Mouse (Mus musculus): ENCODE measurements around the gene Ankrd66. TPM values are rescaled to one million over a fixed set of nuclear protein-coding genes. Genes with fewer than 3 reads are reported as not detected.
A peak's percentile ranks its signal among the peaks of the same experiment; 100 is the strongest.

Gene Ankrd66
- polyA plus RNA-seq (2015; fragmentation: Nextera tagmentation; extraction: Ambion mirVana), result not detected in 2 replicates

GRCm38 (mm10) chr17:43543539-43543938, at the start of gene Ankrd66:
TSS of gene Ankrd66 (minus strand) at chr17:43543639.
- Histone ChIP-seq H3K9ac (no peak within 1 kb of the TSS), H3K36me3 (no peaks in the 10 kb centered on the region), H3K4me1 (replicated peaks) (no peaks in the 10 kb centered on the region), H3K27ac (no peak within 1 kb of the TSS), H3K4me3 (no peak within 1 kb of the TSS), H3K4me2 (no peak within 1 kb of the TSS), H3K27me3 (no peaks in the 10 kb centered on the region), H3K9me3 (replicated peaks) (no peaks in the 10 kb centered on the region)
- no peak for ATAC-seq (replicated peaks; ENCODE audit: insufficient number of reproducible peaks, insufficient read depth, low FRiP score, low read depth)
- WGBS, result 13% methylated on average over 1 of the region's 1 CpGs

- Histone ChIP-seq H3K9ac (no peak overlapping the region), H3K9me3 (replicated peaks) (no peaks in the 10 kb centered on the region), H3K4me3 (no peak overlapping the region), H3K36me3 (no peaks in the 10 kb centered on the region), H3K4me1 (replicated peaks) (no peaks in the 10 kb centered on the region), H3K27me3 (no peaks in the 10 kb centered on the region), H3K4me2 (no peak overlapping the region), H3K27ac (no peak overlapping the region)
- no peak for ATAC-seq (replicated peaks; ENCODE audit: insufficient number of reproducible peaks, insufficient read depth, low FRiP score, low read depth)
- WGBS, result 79% methylated on average over 21 of the region's 21 CpGs
Measured at GRCm38 (mm10) chr17:43592296-43593291, 49.2 kb upstream of the Ankrd66 start.

- no peaks in the 10 kb centered on the region for H3K36me3 ChIP-seq
- no peak overlapping the region for H3K9ac ChIP-seq
- no peaks in the 10 kb centered on the region for H3K4me1 ChIP-seq (replicated peaks)
- 87% methylated on average over 5 of the region's 5 CpGs for WGBS
- H3K9me3 ChIP-seq (replicated peaks), result no peaks in the 10 kb centered on the region
- ATAC-seq (replicated peaks; ENCODE audit: insufficient number of reproducible peaks, insufficient read depth, low FRiP score, low read depth), result no peak
- H3K27me3 ChIP-seq, result no peaks in the 10 kb centered on the region
- no peak overlapping the region for H3K4me3 ChIP-seq
- H3K27ac ChIP-seq, result no peak overlapping the region
- no peak overlapping the region for H3K4me2 ChIP-seq
Measured at GRCm38 (mm10) chr17:43590531-43590930, 47.1 kb upstream of the Ankrd66 start.

DNA sequence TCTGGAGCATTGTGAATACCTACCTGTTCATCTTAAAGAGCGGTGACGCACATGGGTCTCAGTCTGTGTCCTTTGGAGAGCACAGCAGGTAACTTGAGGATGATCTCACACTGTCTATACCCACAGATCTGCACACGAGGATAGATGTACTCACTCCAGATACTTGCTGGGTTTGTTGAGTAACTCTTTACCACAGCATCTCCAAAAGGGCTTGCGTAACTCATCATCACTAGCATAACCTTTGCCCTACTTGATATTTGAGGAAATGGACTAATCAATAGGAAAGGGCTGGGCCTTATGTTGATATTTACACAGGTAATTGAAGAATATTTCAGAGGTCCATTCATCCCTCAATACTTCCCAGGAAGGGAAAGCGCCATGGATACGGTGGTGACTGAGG, 46.3 kb upstream of the Ankrd66 start:
- no peak overlapping the region for H3K4me2 ChIP-seq
- WGBS, result 87% methylated on average over 6 of the region's 6 CpGs
- 0 out of 2 replicates have a peak, but pooled peaks cover 4% of the 10 kb centered on the region for H3K4me1 ChIP-seq (replicated peaks)
- no peak overlapping the region for H3K27ac ChIP-seq
- no peak for ATAC-seq (replicated peaks; ENCODE audit: insufficient number of reproducible peaks, insufficient read depth, low FRiP score, low read depth)
- no peak overlapping the region for H3K4me3 ChIP-seq
- H3K27me3 ChIP-seq, result no peaks in the 10 kb centered on the region
- H3K9ac ChIP-seq, result no peak overlapping the region
- no peaks in the 10 kb centered on the region for H3K36me3 ChIP-seq
- no peaks in the 10 kb centered on the region for H3K9me3 ChIP-seq (replicated peaks)

DNA sequence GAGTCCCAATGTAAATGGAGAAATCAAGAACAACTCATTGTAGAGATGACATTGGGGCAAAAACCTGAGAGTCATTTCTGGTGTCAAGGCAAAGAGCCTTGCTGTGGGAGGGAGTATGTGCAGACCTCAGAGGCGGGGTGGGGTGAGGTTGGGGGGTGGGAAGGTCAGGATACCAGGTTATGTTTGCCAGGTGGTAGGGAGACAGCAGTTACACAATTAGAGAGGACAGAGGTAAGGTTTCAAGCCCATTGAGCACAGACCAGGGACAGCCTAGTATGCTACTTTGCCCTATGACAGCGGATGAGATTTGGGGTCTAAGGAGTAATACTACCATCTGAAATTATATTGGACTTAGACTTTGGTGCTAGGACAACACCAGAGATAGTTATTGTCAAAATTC, 43.8 kb upstream of the Ankrd66 start:
- ATAC-seq (replicated peaks; ENCODE audit: insufficient number of reproducible peaks, insufficient read depth, low FRiP score, low read depth), result no peak
- no peaks in the 10 kb centered on the region for H3K9me3 ChIP-seq (replicated peaks)
- peaks cover 8% of the 10 kb centered on the region for H3K4me1 ChIP-seq (replicated peaks)
- no peak overlapping the region for H3K9ac ChIP-seq
- no peak overlapping the region for H3K4me2 ChIP-seq
- H3K27ac ChIP-seq, result no peak overlapping the region
- WGBS, result 80% methylated on average over 2 of the region's 2 CpGs
- H3K4me3 ChIP-seq, result no peak overlapping the region
- no peaks in the 10 kb centered on the region for H3K27me3 ChIP-seq
- H3K36me3 ChIP-seq, result no peaks in the 10 kb centered on the region

- Histone ChIP-seq H3K9ac (no peak overlapping the region), H3K27ac (no peak overlapping the region), H3K4me2 (no peak overlapping the region), H3K4me3 (no peak overlapping the region), H3K9me3 (replicated peaks) (no peaks in the 10 kb centered on the region), H3K27me3 (no peaks in the 10 kb centered on the region), H3K4me1 (replicated peaks) (peaks cover 21% of the 10 kb centered on the region), H3K36me3 (no peaks in the 10 kb centered on the region)
- no peak for ATAC-seq (replicated peaks; ENCODE audit: insufficient number of reproducible peaks, insufficient read depth, low FRiP score, low read depth)
- 68% methylated on average over 7 of the region's 7 CpGs for WGBS
Measured at GRCm38 (mm10) chr17:43584771-43585170, 41.3 kb upstream of the Ankrd66 start.

DNA sequence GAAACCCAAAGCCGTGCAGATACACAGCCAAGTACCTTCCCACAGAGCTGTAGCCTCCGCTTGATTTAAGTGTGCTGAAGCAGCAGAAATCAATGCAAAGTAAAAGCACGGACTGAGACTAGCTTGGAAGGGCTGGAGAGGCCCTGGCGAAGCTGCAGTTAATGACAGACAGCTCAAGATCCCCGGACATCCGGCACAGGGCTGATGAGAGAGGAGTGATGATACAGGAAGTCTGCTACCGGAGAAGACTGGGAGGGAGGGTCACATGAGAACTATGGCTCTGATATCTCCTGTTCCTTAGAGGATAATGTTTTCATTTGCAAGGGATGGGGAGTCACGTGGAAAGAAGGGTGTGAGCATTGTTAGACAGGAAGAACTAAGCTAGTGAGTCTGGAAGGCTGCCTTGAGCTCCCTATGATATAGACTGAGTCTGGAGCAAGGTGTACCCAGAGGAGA, 37.6 kb upstream of the Ankrd66 start:
- no peaks in the 10 kb centered on the region for H3K36me3 ChIP-seq
- 16% methylated on average over 8 of the region's 8 CpGs for WGBS
- H3K9ac ChIP-seq, result no peak overlapping the region
- H3K27ac ChIP-seq, result peak overlapping the region; percentile 56
- peak overlapping the region; percentile 5; the same call in 1 of the 2 replicates for H3K4me3 ChIP-seq
- ATAC-seq (replicated peaks; ENCODE audit: insufficient number of reproducible peaks, insufficient read depth, low FRiP score, low read depth), result peak; percentile 71
- peak overlapping the region; percentile 46 for H3K4me2 ChIP-seq
- no peaks in the 10 kb centered on the region for H3K27me3 ChIP-seq
- peaks cover 21% of the 10 kb centered on the region for H3K4me1 ChIP-seq (replicated peaks)
- no peaks in the 10 kb centered on the region for H3K9me3 ChIP-seq (replicated peaks)

DNA sequence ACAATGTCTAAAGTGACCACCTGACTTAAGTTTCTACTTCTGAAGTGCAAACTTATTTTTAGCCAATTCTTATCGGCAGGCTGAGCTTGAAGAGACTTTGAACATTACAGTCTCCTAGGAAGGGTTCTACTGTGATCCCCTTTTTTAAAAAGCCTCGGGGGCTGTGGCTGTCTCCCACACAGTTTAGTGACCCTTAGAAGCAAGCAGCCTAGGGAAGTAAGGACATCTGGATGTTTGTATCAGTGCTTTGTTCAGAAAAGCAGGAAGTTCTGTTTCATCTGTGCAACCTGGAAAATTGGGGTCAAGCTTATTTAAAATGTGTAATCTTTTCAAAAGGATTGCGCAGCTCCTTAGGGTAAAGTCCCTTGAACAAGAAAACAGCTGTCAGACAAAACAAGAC, 37.0 kb upstream of the Ankrd66 start:
- Histone ChIP-seq H3K27ac (peak overlapping the region; percentile 56), H3K27me3 (no peaks in the 10 kb centered on the region), H3K4me3 (peak overlapping the region; percentile 5; the same call in 1 of the 2 replicates), H3K4me1 (replicated peaks) (peaks cover 21% of the 10 kb centered on the region), H3K9me3 (replicated peaks) (no peaks in the 10 kb centered on the region), H3K36me3 (no peaks in the 10 kb centered on the region), H3K9ac (no peak overlapping the region), H3K4me2 (peak overlapping the region; percentile 46)
- WGBS, result 24% methylated on average over 3 of the region's 3 CpGs
- no peak for ATAC-seq (replicated peaks; ENCODE audit: insufficient number of reproducible peaks, insufficient read depth, low FRiP score, low read depth)

GRCm38 (mm10) chr17:43573624-43574073, 30.2 kb upstream of the Ankrd66 start:
- ATAC-seq (replicated peaks; ENCODE audit: insufficient number of reproducible peaks, insufficient read depth, low FRiP score, low read depth), result no peak
- H3K9me3 ChIP-seq (replicated peaks), result no peaks in the 10 kb centered on the region
- WGBS, result 41% methylated on average over 3 of the region's 3 CpGs

GRCm38 (mm10) chr17:43569287-43569686, 25.8 kb upstream of the Ankrd66 start:
- no peak overlapping the region for H3K4me3 ChIP-seq
- H3K4me1 ChIP-seq (replicated peaks), result peaks cover 10% of the 10 kb centered on the region
- no peaks in the 10 kb centered on the region for H3K27me3 ChIP-seq
- no peak overlapping the region for H3K9ac ChIP-seq
- no peaks in the 10 kb centered on the region for H3K36me3 ChIP-seq
- 0 out of 2 replicates have a peak overlapping the region, but pooled peaks have one; percentile 2 for H3K4me2 ChIP-seq
- no peak overlapping the region for H3K27ac ChIP-seq
- H3K9me3 ChIP-seq (replicated peaks), result no peaks in the 10 kb centered on the region
- ATAC-seq (replicated peaks; ENCODE audit: insufficient number of reproducible peaks, insufficient read depth, low FRiP score, low read depth), result no peak
- WGBS, result 51% methylated on average over 7 of the region's 7 CpGs

More at GRCm38 (mm10) chr17:43573624-43574073, 30.2 kb upstream of the Ankrd66 start:
- peaks cover 5% of the 10 kb centered on the region for H3K4me1 ChIP-seq (replicated peaks)
- no peaks in the 10 kb centered on the region for H3K36me3 ChIP-seq
- no peak overlapping the region for H3K27ac ChIP-seq
- H3K4me2 ChIP-seq, result no peak overlapping the region
- no peak overlapping the region for H3K4me3 ChIP-seq
- H3K9ac ChIP-seq, result no peak overlapping the region
- no peaks in the 10 kb centered on the region for H3K27me3 ChIP-seq

DNA sequence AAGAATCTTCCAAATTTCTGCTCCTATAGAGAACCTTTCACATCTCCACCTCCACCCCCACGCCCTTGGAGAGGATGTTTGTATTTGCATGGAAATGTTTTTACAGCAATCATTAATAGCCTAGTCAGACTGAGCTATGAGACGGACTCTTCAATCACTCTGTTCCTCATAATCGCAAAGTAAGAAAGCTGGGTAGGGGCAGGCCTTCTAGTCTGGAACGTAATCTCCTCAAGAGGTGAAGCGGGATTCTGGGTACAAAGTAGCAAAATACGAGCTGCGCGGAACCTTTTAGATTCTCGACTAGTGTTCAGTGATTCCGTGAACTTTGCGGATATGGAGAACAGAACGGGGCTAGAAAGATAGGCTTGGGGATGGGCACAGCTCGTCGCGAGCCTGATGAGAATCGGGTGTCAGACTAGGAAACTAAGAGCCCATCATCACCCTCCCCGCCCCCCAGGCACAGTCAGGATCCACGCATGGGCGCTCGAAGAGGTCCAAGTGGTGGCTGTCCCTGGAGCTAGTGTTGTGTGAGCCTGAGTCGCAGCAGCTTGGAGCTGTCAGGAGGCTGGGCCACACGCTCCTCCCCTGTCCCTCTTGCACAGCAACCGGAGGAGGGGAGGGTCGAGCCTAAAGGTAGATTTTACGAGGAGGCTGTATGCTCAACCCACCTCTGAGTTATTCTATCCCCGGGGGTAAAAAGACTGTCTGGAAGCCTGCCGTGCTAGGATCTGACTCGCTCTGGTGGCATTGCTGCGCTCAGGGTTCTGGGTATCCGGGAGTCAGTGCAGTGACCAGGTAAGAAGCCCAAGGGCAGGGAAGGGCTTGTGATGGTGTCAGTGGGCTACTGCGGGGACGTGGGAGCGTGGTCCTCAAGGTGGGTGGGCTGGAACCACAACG, 24.8 kb upstream of the Ankrd66 start, which contains the start of gene Pla2g7:
Gene Pla2g7, plus strand, starts transcription at position 107 of the 897 bp plus-strand sequence.
- Histone ChIP-seq H3K27ac (peak within 1 kb of the TSS; percentile 26; the same call in 1 of the 2 replicates), H3K4me1 (replicated peaks) (peaks cover 10% of the 10 kb centered on the region), H3K36me3 (no peaks in the 10 kb centered on the region), H3K27me3 (no peaks in the 10 kb centered on the region), H3K9ac (peak within 1 kb of the TSS; percentile 59), H3K4me2 (peak within 1 kb of the TSS; percentile 91), H3K4me3 (peak within 1 kb of the TSS; percentile 58), H3K9me3 (replicated peaks) (no peaks in the 10 kb centered on the region)
- 1% methylated on average over 34 of the region's 34 CpGs for WGBS
- ATAC-seq (replicated peaks; ENCODE audit: insufficient number of reproducible peaks, insufficient read depth, low FRiP score, low read depth), result peak; percentile 58

Data from heart, embryonic 15.5 days (tissue).